14 mouse cellular contexts compared by ENCODE assay signal in the genomic region with DNA sequence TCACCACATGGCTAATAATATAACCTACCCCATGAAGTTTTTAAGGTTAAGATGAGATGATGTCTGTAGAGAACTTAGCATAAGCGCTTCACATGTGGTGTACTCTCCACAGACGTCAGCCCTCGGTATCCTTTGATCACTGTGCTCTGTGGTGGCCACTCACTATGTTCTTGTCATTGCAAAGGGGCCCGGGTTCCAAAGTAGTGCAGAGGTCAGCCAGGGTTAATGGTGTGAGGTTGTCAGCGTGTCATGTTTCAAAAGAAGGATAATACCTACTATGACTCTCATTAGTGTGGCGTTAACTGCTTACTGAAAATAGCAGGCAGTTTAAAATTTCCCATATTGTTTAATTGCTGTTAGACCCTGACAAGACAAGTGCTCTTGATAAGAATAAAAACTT.
"Had no signal": no experiment of that assay in that cellular context is flagged by ENCODE, and none has a peak within 500 bp of the region (broad histone marks: within the 10 kb centered on the region; RNA-seq: fewer than 3 reads in every experiment).

No protein-coding gene starts in this region.

- H3K4me1 ChIP-seq: liver, embryonic 12.5 days had no signal

- H3K27me3 ChIP-seq: limb, embryonic 15.5 days; liver, embryonic 12.5 days; midbrain, embryonic 12.5 days had no signal

- H3K9me3 ChIP-seq: limb, embryonic 15.5 days; liver, embryonic 12.5 days; midbrain, embryonic 12.5 days had no signal

- H3K9ac ChIP-seq: limb, embryonic 15.5 days; liver, embryonic 12.5 days; lung, embryonic 14.5 days; midbrain, embryonic 12.5 days had no signal

- DNase-seq: kidney, postnatal 10 days; kidney, postnatal 4 days; left cerebral cortex, postnatal 4 days; lung, embryonic 14.5 days; lung, postnatal 10 days; lung, postnatal 4 days; right cerebral cortex, adult 18-20 months; right cerebral cortex, postnatal 25 days; thymus, postnatal 4 days had no signal

- ATAC-seq: liver, embryonic 12.5 days; midbrain, embryonic 16.5 days had no signal

- H3K4me3 ChIP-seq: layer of hippocampus, adult 2 months; limb, embryonic 15.5 days; liver, embryonic 12.5 days; midbrain, embryonic 12.5 days had no signal

- H3K4me2 ChIP-seq: limb, embryonic 15.5 days; liver, embryonic 12.5 days; lung, embryonic 14.5 days; midbrain, embryonic 12.5 days had no signal

- H3K27ac ChIP-seq: layer of hippocampus, adult 2 months; limb, embryonic 15.5 days; liver, embryonic 12.5 days; midbrain, embryonic 12.5 days had no signal
